Comparison of ENCODE assay signal across 8 mouse cellular contexts in genomic region chr2:122147508-122148241, GRCm38 (mm10). TPM values are rescaled to one million over a fixed set of nuclear protein-coding genes. Genes with fewer than 3 reads are reported as not detected.
A peak's percentile ranks its signal among the peaks of the same experiment; 100 is the strongest.
DNase-seq lines count a peak whose midpoint lies in the region; ATAC-seq and TF ChIP-seq lines count a peak whose summit lies in the region.

Gene B2m (plus strand): TSS chr2:122147686.

- peak; percentile 96 for ATAC-seq in frontal cortex, adult (ENCODE audit: low TSS enrichment)
- ATAC-seq in lung, postnatal 0 days, result peak; percentile 98

- peak within 1 kb of the TSS; percentile 73 for H3K9ac ChIP-seq in lung, postnatal 0 days (replicated peaks; ENCODE audit: low read depth)

- 0 out of 2 replicates have a peak, but pooled peaks cover 2% of the 10 kb centered on the region for H3K27me3 ChIP-seq in hindbrain, embryonic 10.5 days (ENCODE audit: insufficient read depth, poor library complexity, severe bottlenecking)
- H3K27me3 ChIP-seq in lung, postnatal 0 days (replicated peaks; ENCODE audit: insufficient read depth, low read length), result no peaks in the 10 kb centered on the region

- peak within 1 kb of the TSS; percentile 89 for H3K27ac ChIP-seq in hindbrain, embryonic 10.5 days
- peak within 1 kb of the TSS; percentile 87 for H3K27ac ChIP-seq in lung, postnatal 0 days (ENCODE audit: low read length)

- peak within 1 kb of the TSS; percentile 79 for H3K4me3 ChIP-seq in hindbrain, embryonic 10.5 days
- H3K4me3 ChIP-seq in lung, postnatal 0 days (ENCODE audit: low read depth, low read length), result peak within 1 kb of the TSS; percentile 79

- TF ChIP-seq CTCF in lung, postnatal 0 days (IDR thresholded peaks at IDR 0.05), result no peak

- under 1% methylated on average over 40 of the region's 40 CpGs for WGBS in hindbrain, embryonic 10.5 days
- 0% methylated on average over 40 of the region's 40 CpGs for WGBS in lung, postnatal 0 days

- peaks cover 12% of the 10 kb centered on the region for H3K36me3 ChIP-seq in hindbrain, embryonic 10.5 days
- no peaks in the 10 kb centered on the region; the same call in 1 of the 2 replicates for H3K36me3 ChIP-seq in lung, postnatal 0 days (ENCODE audit: insufficient read depth, low read length)

- no peaks in the 10 kb centered on the region for H3K9me3 ChIP-seq in hindbrain, embryonic 10.5 days
- no peaks in the 10 kb centered on the region for H3K9me3 ChIP-seq in lung, postnatal 0 days (ENCODE audit: low read length)

- TF ChIP-seq EP300 in lung, postnatal 0 days (IDR thresholded peaks at IDR 0.05), result 0 out of 2 replicates have a peak, but pooled peaks have one; percentile 14

- peak within 1 kb of the TSS; percentile 74 for H3K4me2 ChIP-seq in lung, postnatal 0 days (replicated peaks; ENCODE audit: low read depth, low read length)

- peaks cover 16% of the 10 kb centered on the region for H3K4me1 ChIP-seq in hindbrain, embryonic 10.5 days (replicated peaks)
- no peaks in the 10 kb centered on the region; the same call in 1 of the 2 replicates for H3K4me1 ChIP-seq in lung, postnatal 0 days (ENCODE audit: insufficient read depth, low read depth, low read length)

- peak; percentile 97 for DNase-seq in MN1 (ENCODE audit: low spot score)
- DNase-seq in cerebellum, adult 9-10 months, result peak; percentile 92
- peak; percentile 93 for DNase-seq in hindbrain, embryonic 10.5 days (ENCODE audit: low spot score)
- peak; percentile 96 for DNase-seq in layer of hippocampus, adult 9-11 months
- peak; percentile 99 for DNase-seq in lung, postnatal 0 days (ENCODE audit: low spot score)
- DNase-seq in ovary, postnatal 14 days (ENCODE audit: low spot score), result peak; percentile 95
- DNase-seq in thymus, postnatal 14 days, result peak; percentile 94

RNA-seq across cellular contexts. Expression of gene B2m, which starts in this region (rescaled TPM):
- 117 TPM in 2 replicates for polyA plus RNA-seq in hindbrain, embryonic 10.5 days (2016; fragmentation: Nextera tagmentation; extraction: Ambion mirVana)
- 655 and 745 TPM in 2 replicates for polyA plus RNA-seq in lung, postnatal 0 days (2015; fragmentation: Nextera tagmentation; extraction: Ambion mirVana)

Comparison
In these comparisons a context has a peak if more than half of its experiments do, and no peak if none do; other contexts are left out.
1. Peak in every context shown above with its lines: DNase-seq, ATAC-seq, H3K4me3 ChIP-seq and H3K27ac ChIP-seq.